In the genomic region with DNA sequence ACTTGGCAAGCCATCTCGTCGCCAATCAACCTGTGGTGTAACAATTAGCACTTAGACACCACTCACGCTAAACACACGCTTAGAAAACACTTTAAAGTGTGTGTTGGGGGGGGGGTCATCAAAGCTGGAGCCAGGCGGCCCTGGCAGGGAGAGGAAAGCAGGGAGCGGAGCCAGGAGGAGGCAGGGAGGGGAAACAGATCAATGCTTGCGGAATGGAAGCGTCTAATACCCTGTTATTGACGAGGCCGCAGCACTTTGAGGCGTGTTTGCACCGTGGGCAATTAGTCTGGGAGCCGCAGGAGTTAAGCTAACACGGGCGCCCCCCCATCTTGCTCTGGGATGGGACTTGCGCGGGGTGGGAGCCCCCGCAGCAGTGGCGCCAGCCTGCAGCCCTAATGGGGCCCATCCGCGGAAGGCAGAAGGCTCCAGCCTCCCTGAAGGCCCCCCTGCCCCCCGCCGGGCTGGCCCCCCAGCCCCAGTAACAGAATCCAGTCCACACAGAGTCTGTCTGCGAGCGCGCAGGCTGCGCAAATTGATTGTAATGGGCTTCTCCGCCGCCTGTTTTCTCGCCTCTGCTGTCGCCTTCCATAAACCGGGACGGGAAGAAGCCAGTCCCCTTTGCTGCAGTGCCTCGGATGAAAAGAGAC, we compare ENCODE assay signal across 8 mouse cellular contexts.
DNase-seq lines count a peak whose midpoint lies in the region; ATAC-seq lines count a peak whose summit lies in the region.
"Had no signal": no experiment of that assay in that cellular context is flagged by ENCODE, and none has a peak within 500 bp of the region (broad histone marks: within the 10 kb centered on the region; RNA-seq: fewer than 3 reads in every experiment).

No protein-coding gene starts in this region.

- peak; percentile 21 for DNase-seq in left cerebral cortex, postnatal 4 days
- DNase-seq in left cerebral cortex, adult 8-10 months (ENCODE audit: low spot score in 2 of 2), result no peak
- DNase-seq in urinary bladder, postnatal 10 days (ENCODE audit: low spot score), result no peak
- no peak for DNase-seq in gastrocnemius, postnatal 25 days

- peak; percentile 71 for ATAC-seq in embryonic facial prominence, embryonic 15.5 days (ENCODE audit: insufficient number of reproducible peaks, low FRiP score, low TSS enrichment, low read depth)
- peak; percentile 36; the same call in 1 of the 2 replicates for ATAC-seq in intestine, embryonic 15.5 days
- ATAC-seq in neural tube, embryonic 15.5 days (ENCODE audit: low FRiP score), result 0 out of 2 replicates have a peak, but pooled peaks have one; percentile 35
- ATAC-seq: activated CD4-positive, CD25-positive, alpha-beta regulatory T cell, adult 4 months had no signal

- intact Hi-C loops in left cerebral cortex, postnatal 4 days (cut with DNase I), result no loop called here

- no peaks in the 10 kb centered on the region for H3K9me3 ChIP-seq in embryonic facial prominence, embryonic 15.5 days (replicated peaks)
- H3K9me3 ChIP-seq in intestine, embryonic 15.5 days, result no peaks in the 10 kb centered on the region
- H3K9me3 ChIP-seq in neural tube, embryonic 15.5 days (replicated peaks), result no peaks in the 10 kb centered on the region

- H3K4me1 ChIP-seq in embryonic facial prominence, embryonic 15.5 days, result peaks cover 9% of the 10 kb centered on the region; the same call in 1 of the 2 replicates
- H3K4me1 ChIP-seq in intestine, embryonic 15.5 days (replicated peaks), result peaks cover 9% of the 10 kb centered on the region
- H3K4me1 ChIP-seq in neural tube, embryonic 15.5 days, result peaks cover 13% of the 10 kb centered on the region

- WGBS in embryonic facial prominence, embryonic 15.5 days, result 1% methylated on average over 33 of the region's 34 CpGs
- WGBS in intestine, embryonic 15.5 days, result 5% methylated on average over 32 of the region's 34 CpGs
- under 1% methylated on average over 33 of the region's 34 CpGs for WGBS in neural tube, embryonic 15.5 days

- H3K27ac ChIP-seq in embryonic facial prominence, embryonic 15.5 days (replicated peaks), result 0 out of 2 replicates have a peak overlapping the region, but pooled peaks have one; percentile 3
- no peak overlapping the region for H3K27ac ChIP-seq in intestine, embryonic 15.5 days
- no peak overlapping the region for H3K27ac ChIP-seq in neural tube, embryonic 15.5 days (replicated peaks)

- H3K4me2 ChIP-seq in embryonic facial prominence, embryonic 15.5 days (replicated peaks), result peak overlapping the region; percentile 81
- H3K4me2 ChIP-seq in intestine, embryonic 15.5 days (replicated peaks), result peak overlapping the region; percentile 89
- H3K4me2 ChIP-seq in neural tube, embryonic 15.5 days, result peak overlapping the region; percentile 90

- no peaks in the 10 kb centered on the region; the same call in 1 of the 2 replicates for H3K27me3 ChIP-seq in embryonic facial prominence, embryonic 15.5 days
- H3K27me3 ChIP-seq in intestine, embryonic 15.5 days (replicated peaks), result 0 out of 2 replicates have a peak, but pooled peaks cover 5% of the 10 kb centered on the region
- peaks cover 19% of the 10 kb centered on the region for H3K27me3 ChIP-seq in neural tube, embryonic 15.5 days (replicated peaks)

- peak overlapping the region; percentile 36 for H3K4me3 ChIP-seq in embryonic facial prominence, embryonic 15.5 days (replicated peaks)
- H3K4me3 ChIP-seq in intestine, embryonic 15.5 days (replicated peaks), result peak overlapping the region; percentile 31
- peak overlapping the region; percentile 41 for H3K4me3 ChIP-seq in neural tube, embryonic 15.5 days (replicated peaks)

- no peaks in the 10 kb centered on the region for H3K36me3 ChIP-seq in embryonic facial prominence, embryonic 15.5 days
- H3K36me3 ChIP-seq in intestine, embryonic 15.5 days, result no peaks in the 10 kb centered on the region
- no peaks in the 10 kb centered on the region for H3K36me3 ChIP-seq in neural tube, embryonic 15.5 days

- 0 out of 2 replicates have a peak overlapping the region, but pooled peaks have one; percentile 2 for H3K9ac ChIP-seq in embryonic facial prominence, embryonic 15.5 days
- peak overlapping the region; percentile 58 for H3K9ac ChIP-seq in intestine, embryonic 15.5 days
- peak overlapping the region; percentile 51 for H3K9ac ChIP-seq in neural tube, embryonic 15.5 days (replicated peaks)

Comparison
In these comparisons a context has a peak if more than half of its experiments do, and no peak if none do; other contexts are left out.
1. H3K9ac ChIP-seq: peak in every context shown above with its lines; median percentile 58 in intestine, embryonic 15.5 days; 51 in neural tube, embryonic 15.5 days; 2 in embryonic facial prominence, embryonic 15.5 days.